Mouse (Mus musculus): ENCODE data around the gene 9630041A04Rik.

Gene 9630041A04Rik

DNA sequence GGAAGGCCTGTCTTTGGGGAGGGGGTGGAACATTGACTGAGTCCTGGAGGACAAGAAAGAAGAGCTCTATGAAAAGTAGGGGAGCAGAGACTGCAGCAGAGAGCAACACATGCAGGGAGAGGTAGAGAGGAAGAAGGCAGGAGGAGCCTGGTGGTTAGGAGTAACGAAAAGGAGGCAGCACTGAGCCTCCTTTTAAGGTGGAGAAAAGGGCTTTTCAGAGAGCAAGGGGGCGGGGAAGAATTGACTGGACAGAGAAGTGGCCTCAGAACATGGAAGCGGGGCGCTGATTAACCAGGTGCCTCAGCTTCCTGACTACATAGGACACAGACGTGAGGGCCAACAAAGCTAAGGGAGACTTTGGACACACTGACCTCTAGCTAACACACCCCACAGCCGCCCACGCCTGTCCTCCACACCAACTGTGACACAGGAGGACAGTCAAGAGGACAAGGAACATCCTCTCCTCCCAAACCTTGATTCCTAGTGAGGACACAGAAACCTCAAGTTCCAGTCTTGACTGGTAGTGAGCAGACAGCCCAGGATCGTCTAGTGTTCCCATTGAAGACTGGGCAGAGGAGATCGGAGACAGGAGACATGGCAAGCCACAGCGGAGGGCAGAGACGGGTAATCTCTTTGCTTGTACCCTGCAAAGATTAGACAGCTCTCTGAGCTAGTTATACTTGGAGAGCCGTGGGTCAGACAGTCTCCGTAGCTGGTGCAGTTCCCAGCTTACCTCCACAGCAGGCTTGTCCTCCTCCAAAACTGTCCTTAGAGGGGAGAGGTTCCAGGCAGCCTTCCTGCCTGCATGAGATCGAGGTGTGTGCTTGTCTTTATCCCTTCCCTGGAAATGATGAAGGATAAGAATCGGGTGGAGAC, at the start of gene 9630041A04Rik:
9630041A04Rik (plus strand) TSS at position 246 of the 876 bp plus-strand sequence.
- no peak for DNase-seq (ENCODE audit: low spot score in 2 of 2)

- no peak for DNase-seq (ENCODE audit: low spot score in 2 of 2)
These were observed 37.7 kb upstream of the 9630041A04Rik start for GRCm38 (mm10) chr9:101823896-101824295.

DNA sequence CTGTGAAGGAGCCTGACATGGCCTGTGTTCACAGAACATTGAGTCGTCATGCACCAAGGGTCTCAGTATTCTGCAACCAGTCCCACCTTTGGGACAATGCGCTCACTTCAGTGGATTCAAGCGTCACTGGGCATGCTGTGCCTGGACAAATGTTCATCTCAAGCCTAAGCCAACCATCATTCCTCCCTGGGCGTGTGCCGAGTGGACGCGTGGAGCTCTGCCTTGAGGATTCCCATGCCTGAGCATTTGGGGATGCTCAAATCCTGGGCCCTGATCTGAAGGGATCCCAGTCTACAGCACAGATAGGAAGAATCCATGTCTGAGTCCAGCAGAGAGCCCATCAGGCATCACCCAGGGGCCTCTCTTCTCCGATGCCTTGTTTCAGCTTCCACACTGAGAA, 36.0 kb upstream of the 9630041A04Rik start:
- DNase-seq (ENCODE audit: low spot score in 2 of 2): no peak

DNA sequence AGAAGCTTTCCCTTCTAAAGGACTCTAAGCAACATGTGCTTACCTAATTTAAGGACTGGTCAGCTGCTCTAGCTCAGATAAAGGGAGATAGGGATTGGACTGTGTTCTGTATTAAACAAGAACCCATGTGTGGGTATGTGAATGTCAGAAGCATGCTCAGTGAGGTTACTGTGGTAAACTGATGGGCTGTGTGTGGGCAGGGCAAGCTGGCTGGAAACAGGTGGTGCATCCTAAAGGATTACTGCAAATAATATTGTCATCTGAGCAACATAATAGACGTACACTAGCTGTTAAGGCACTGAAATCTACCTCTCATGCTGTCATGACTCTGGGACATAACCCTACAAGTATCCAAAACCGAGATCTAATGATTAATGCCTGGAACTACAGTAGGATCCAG, 28.0 kb upstream of the 9630041A04Rik start:
- no peak for DNase-seq (ENCODE audit: low spot score in 2 of 2)

- peak in 1 of 2 experiments; percentile 46 for DNase-seq (ENCODE audit: low spot score in 2 of 2)
These were observed 20.5 kb upstream of the 9630041A04Rik start for GRCm38 (mm10) chr9:101841101-101841500.

GRCm38 (mm10) chr9:101843893-101844292, 17.7 kb upstream of the 9630041A04Rik start:
- DNase-seq (ENCODE audit: low spot score in 2 of 2): no peak

GRCm38 (mm10) chr9:101845691-101846090, 15.9 kb upstream of the 9630041A04Rik start:
- peak in 1 of 2 experiments; percentile 21 for DNase-seq (ENCODE audit: low spot score in 2 of 2)

GRCm38 (mm10) chr9:101862481-101863065, 932 bp downstream of the 9630041A04Rik start:
- no peak for DNase-seq (ENCODE audit: low spot score in 2 of 2)

GRCm38 (mm10) chr9:101863130-101863529, 1.5 kb downstream of the 9630041A04Rik start:
- DNase-seq (ENCODE audit: low spot score in 2 of 2): peak in 1 of 2 experiments; percentile 28

DNA sequence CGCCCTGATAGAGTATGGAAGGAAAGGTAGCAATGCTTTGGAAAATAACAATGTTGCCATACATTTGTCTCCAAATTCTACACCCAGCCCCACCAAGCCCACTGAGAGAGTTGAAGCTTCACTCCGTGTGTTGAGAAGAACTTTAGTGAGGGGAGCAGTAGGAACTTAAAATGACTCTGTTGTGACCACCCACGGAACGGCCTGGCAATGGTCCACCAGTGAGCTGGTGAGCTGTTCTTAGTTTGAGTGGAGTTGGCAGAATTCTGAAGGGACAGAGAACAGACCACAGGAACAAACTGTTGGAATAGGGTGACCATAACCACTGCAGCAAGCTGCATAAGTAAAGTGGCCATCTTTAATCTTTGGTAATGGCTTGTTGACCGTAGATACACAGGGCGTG, 7.0 kb downstream of the 9630041A04Rik start:
- no peak for DNase-seq (ENCODE audit: low spot score in 2 of 2)

DNA sequence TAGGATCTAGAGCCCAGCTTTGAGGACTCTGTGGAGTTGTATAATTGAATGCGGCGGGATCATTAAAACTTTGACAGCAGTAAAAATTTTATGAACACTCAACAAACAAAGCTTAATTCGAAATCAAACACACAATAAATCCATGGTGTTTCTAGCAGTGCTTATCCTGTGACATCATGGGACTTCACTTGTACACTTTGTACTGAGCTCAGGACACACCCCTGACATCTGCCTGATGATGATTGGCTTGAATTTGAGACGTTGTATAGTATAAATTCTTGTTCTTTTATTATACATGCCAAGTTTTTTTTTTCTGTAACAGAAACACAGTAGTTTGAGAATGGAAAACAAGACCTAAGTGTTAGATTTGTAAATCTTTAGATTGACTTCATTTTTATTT, 8.4 kb downstream of the 9630041A04Rik start:
- DNase-seq (ENCODE audit: low spot score in 2 of 2): no peak

DNA sequence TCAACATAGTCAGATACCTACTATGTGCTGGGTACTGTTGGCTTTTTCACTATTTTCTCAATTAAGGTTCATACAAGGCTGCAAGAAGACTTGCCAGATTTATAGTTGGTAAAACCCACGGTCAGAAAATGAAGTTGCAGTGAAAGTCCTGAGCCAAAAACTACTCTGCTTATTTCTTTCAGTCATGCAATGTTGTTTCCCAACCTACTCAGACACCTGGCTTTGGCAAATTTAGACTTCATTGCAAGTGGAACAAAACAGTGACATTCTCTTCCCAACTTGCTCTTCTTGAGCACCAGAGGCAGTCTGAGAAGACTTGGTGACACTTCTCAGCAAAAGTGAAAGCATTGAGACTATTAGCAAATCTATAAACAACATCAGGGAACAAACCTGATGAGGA, 13.7 kb downstream of the 9630041A04Rik start:
- no peak for DNase-seq (ENCODE audit: low spot score in 2 of 2)

- DNase-seq (ENCODE audit: low spot score in 2 of 2): peak in 1 of 2 experiments; percentile 46
These were observed 15.7 kb downstream of the 9630041A04Rik start for GRCm38 (mm10) chr9:101877109-101877987.

DNA sequence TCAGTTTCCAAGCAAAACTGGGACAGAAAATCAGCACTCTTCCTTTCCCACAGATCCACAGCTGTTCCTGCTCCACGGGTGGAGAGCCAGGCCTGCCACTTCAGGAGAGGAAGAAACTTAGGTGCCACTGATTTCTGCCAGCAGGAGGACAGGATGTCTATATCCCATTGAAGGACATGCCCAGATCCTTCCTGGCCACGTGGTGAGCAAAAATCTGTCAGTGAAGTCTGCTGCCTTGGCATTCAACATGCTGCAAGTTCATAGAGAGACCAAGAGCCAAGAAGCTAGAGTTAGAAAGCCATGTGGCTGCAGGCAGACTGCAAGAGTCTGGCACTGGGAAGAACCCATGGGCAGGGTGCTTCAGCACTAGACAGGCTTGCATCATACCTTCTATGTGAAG, 21.7 kb downstream of the 9630041A04Rik start:
- DNase-seq (ENCODE audit: low spot score in 2 of 2): no peak

DNA sequence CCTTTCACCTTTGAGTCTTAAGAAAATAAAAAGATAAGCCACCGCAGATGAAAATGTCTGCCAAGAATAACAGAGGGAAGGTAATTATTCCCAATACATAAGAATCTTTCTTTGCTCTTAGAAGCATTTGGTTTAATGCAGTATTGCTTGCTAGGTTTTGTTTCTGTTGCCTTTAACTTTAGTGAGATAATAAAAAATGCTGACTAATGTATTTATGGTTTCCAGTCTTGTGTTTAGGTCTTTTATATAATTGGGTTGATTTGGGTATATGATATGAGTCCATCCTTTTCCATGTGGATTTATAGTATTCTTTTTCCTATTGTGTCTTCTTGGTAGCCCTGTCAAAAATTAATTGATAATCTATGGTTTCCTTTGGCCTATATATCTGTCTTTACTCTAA, 36.2 kb downstream of the 9630041A04Rik start:
- DNase-seq (ENCODE audit: low spot score in 2 of 2): no peak

DNA sequence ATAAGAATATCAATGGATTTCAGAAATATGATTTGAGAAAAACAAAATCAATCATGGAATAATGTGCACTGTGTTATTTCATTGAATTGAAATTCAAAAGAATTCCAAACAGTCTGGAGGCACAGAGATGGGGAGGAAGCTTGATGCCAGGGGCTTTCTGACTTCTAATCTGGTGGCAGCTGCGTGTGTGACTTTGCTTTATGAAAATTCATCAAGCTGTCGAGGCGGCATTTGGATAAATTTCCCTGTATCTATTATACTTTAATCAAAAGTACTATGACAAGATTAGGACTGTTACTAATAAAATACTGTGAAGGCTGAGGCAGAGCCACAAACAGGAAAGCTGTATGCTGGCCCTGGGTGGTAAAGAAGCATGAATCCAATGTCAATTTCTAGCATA, 41.8 kb downstream of the 9630041A04Rik start:
- no peak for DNase-seq (ENCODE audit: low spot score in 2 of 2)

GRCm38 (mm10) chr9:101907747-101908255, 46.2 kb downstream of the 9630041A04Rik start:
- no peak for DNase-seq (ENCODE audit: low spot score in 2 of 2)

DNA sequence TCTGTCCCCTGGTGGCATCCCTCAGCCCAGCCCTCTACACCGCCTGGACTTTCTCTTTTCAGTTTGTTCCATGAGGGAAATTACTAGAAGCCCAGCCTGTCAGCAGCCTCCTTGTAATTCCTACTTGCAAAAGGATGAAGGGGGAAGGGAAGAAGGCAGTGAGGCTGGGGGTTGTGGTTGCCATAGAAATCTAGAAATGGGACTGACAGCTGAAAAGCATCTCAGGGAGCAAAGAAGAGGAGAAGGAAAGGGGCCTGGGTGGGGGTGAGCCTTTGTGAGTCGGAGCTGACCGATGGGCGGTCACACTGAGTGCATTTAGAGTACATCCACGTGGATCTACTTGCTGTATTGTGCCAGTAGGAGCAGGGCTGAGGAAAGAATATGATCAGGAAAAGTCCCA, 47.2 kb downstream of the 9630041A04Rik start:
- DNase-seq (ENCODE audit: low spot score in 2 of 2): no peak

DNA sequence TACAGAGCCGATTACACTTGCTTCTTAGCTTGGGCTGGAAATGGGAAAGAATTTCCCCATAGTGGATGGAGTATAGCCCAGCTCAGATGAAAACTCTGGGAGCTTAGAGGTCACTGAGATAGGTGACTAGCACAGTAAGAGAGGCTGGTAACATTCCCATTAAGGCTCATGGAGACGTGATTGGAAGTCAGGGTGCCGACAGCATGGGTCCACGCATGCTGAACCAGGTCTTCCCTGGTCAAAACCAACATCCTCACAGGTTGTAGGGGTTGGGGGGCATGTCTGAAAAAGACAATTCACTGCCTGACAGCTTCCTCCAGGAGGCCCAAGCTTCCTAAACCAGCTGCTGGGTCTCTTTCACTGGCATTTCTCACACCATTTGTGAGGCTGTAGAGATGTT, 47.9 kb downstream of the 9630041A04Rik start:
- DNase-seq (ENCODE audit: low spot score in 2 of 2): no peak

DNA sequence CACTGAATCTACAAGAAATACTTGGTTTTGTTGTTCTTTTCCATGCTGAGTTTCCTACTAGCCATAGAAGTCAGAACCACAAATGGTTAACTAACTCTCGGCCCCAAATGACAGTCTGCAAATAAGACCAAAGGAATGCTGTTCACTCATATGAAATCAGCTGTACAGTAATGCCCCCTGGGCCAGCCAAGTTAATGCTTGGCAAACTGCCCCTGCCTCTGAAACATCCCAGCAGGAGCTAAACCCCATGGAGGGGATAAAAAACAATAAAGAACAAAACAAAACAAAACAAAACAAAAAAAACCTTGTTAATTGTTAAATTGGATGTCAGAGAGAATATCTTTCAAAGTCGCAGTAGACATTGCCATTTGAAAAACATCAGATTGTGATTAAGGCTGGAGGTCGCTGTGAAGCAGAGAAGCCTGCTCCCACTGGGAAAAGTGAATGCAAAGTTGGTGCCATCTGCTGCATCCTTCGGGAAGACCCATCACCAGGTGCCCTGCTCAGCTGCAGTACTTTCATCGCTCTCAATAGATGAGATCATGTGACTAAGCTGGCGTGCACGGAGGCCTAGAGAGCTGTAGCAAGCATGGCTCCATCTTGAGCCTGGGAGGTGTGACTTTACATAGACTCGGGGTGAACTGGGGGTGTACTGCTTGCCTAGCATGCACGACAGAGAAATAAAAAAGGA, 49.7 kb downstream of the 9630041A04Rik start:
- DNase-seq (ENCODE audit: low spot score in 2 of 2): no peak

- DNase-seq (ENCODE audit: low spot score in 2 of 2): peak in 1 of 2 experiments; percentile 40
These were observed 53.4 kb downstream of the 9630041A04Rik start for GRCm38 (mm10) chr9:101915082-101915481.
